Mouse (Mus musculus): ENCODE measurements around the gene Lca5l.
"Not testable (repeated sequence)": the region's sequence is repeated elsewhere in the genome, so short reads cannot be mapped to it uniquely, and the experiment has no call there.

Lca5l gene

DNA sequence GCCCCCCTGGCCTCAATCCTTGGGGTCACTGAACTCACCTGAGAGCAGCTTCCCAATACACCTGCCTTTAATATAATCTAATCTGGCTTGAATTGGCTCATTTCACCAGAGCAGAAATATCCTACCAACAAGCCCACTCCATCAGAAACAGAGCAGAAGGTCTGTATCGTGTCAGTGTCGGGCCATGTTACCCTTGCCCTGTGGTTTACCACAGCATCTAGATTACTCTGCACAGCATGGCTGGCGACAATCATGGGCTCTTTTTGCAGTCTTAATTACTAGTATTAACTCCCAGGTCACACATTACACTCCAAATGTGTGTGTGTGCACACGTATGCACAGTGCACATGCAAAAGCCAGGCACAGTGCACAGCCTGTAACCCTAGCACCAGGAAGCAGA, 23.2 kb downstream of the Lca5l start:
- no peak for DNase-seq (ENCODE audit: low spot score in 2 of 2)

DNA sequence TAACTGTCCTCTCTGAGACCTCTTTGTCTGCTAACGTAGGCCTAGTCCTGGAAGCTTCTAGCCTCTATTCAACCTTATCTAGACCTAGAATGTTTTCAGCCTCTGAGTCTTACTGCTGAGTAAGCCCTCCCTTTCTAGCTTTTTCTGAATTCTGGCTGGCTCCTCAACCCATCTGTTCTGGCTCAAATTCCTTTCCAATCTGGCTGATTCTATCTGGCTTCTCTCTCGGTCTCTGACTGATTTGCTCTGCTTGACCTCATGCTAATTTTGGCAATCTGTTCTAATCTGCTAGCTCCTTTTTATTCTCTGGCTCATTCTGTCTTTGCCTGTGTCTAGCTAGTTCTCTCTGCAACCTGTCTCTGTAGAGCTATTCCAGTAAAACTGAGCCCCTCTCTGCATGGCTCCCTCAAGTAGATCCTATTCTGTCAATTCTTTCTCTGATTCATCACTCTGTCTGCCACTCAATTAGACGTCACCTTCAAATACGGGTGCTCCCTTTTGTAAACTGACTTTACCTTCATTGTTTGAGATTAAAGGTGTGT, 26.3 kb downstream of the Lca5l start:
- DNase-seq (ENCODE audit: low spot score in 2 of 2) = no peak

DNA sequence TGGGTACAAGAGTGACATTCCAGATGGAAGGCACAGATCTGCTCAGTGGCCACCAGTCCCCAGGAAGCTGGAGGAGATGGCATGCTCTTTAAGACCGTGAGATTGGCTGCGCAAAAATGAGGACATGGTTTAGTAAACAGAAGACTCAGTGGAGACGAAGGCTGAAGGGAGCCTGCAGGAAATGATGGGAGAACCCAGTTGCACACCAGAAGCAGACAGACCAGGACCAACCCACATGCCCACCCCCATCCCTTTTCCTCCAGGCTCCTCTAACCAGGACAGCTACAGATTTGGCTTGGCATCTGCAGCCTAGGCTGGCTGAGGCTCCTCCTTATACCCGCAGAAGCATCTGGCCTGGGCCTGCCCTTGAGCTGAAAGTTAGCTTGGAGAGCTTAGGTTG, 30.7 kb downstream of the Lca5l start:
- no peak for DNase-seq (ENCODE audit: low spot score in 2 of 2)

DNA sequence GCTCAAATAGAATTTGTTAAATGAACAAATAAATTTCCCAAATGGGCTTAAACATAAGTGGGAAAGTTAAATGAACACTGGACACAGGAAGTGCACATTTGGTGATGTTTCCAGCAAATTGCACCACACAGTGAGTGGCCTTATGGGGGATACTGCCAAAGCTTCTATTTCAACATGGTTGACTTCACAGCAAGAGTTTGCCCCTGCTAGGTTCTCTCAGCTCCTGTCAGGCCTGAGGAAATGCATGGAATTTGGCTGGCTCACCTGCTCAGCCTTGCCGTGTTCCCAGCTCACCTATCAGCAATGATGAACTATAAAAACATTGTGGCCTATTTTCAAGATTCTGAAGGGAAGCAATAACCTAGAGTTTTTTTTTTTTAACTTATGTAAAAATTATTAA, 31.1 kb downstream of the Lca5l start:
- no peak for DNase-seq (ENCODE audit: low spot score in 2 of 2)

- DNase-seq (ENCODE audit: low spot score in 2 of 2) = no peak
Observed at GRCm38 (mm10) chr16:96159794-96160346, 32.2 kb downstream of the Lca5l start.

DNA sequence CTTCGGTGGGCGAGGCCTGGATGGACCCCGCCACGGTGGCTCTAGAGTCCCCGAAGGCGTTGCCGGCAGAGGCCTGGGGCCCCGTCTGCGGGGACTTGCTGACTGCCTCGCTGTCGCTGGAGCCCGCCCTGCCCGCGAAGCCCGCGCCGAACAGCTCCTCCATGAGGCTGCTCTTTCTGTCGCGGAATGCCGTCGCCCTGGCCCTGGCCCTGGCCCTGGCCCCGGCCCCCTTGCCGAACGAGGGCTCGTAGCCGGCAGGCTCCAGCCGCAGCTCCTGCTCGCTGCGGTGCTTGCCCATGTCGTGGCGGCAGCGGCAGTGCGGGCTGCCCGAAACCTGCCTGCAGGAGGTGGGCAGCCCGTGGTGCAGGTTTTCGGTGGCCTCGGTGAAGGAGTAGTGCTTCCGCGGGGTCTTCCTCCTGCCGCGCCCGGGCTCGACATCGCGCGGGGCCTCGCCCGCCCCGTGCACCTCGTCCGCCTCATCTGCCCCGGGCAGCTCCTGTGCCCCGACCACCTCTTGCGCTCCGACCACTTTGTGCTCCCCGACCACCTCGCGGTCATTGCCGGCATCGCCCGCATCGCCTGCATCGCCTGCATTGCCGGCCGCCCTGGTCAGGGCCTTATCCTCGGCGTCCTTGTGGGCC, 32.9 kb downstream of the Lca5l start:
- peak; percentile 21 to 37 for DNase-seq (ENCODE audit: low spot score in 2 of 2)

- no peak for DNase-seq (ENCODE audit: low spot score in 2 of 2)
Observed at GRCm38 (mm10) chr16:96158511-96159080, 33.5 kb downstream of the Lca5l start.

DNA sequence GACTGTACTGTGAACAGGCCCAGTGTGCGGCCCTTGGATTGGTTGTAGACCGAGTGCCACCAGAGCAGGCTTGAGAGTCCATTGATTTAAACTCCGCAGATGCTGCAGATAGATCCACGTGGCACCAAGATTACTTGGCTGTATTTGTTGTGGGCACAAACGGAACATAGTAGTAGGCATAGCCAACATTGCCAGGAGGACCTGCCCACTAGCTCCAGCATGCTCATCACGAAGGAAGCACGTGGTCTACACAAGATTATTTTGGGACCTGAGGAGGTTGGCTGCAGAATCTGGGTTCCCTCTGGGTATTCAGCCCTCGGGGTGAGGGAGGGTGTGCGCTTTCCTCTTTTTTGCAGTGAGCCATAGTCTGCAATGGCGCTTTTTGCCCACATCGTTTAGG, 34.9 kb downstream of the Lca5l start:
- DNase-seq (ENCODE audit: low spot score in 2 of 2) = peak; percentile 70 to 73

DNA sequence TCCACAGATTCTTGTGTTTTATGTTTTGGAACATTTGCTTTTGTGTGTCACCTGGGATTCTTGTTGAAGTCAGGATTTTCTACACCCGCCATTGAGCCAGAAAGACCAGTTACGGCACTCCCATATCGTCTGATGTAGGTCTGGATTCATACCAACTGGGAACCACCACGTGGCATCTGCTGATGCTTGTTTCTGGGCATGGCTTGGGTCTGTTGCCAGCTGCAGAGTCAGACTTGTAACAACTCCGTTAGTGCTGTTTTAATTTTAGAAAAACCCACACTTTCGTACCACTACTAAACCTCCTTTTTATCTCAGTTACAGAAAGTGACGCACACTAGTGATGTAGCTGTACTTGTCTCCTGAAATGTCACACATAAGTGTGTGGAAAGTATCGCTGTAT, 36.1 kb downstream of the Lca5l start:
- peak; percentile 67 to 78 for DNase-seq (ENCODE audit: low spot score in 2 of 2)

DNA sequence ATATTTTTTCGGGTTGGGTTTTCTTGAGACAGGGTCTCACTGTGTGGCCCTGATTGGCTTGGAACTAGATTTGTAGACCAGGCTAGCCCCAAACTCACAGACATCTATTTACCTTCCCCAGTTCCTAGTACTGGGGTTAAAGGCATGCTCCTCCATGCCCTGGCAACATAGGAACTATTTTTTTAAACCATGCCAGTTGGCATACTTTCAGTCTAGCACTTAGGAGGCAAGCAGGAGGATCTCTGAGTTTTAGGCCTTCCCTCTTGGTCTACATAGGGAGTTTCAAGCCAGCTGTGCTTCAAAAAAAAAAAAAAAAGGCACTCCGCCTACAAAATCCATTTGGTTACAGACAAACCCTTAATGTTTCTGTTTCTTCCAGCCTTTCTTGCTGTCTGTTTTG, 37.6 kb downstream of the Lca5l start:
- no peak for DNase-seq (ENCODE audit: low spot score in 2 of 2)

- peak; percentile 60 to 62 for DNase-seq (ENCODE audit: low spot score in 2 of 2)
Observed at GRCm38 (mm10) chr16:96151551-96151950, 40.5 kb downstream of the Lca5l start.

DNA sequence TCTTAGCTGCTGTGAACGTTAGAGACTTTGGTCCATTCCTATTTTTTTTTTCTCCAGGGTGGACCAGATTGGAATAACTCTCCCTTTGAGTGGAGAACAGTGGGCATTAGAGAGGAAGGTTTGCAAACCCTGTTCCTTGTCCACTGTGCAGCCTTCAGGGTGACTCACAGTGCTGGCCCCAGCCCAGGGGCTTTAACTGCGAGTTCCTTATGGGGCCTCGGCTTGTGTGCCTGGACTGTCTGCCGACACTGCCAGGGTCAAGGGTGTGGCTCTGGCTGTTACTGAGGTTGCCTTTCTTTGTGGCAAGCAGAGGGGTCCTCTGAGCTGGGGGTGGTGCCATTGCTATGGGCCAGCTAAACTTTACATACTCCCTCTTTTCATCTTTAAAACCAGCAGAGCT, 41.1 kb downstream of the Lca5l start:
- DNase-seq (ENCODE audit: low spot score in 2 of 2) = no peak

DNA sequence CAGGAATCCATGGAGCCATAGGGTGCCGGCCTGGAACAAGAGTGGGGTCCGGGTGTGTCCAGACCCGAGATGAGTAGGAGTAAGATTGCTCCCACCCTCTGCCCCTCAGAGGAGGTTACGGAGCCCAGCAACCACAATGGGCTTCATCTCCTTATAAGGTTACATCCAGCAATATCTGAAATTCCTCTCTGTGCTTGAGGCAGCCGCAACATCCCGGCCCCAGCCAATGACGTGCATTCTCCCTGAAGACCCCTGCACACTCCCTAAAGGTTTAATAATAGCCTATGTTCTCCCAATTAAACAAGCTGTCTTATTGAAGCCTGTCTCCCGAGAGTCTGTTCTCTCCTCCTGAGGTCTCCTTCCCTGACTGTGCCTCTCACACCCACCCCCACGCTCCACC, 42.8 kb downstream of the Lca5l start:
- no peak for DNase-seq (ENCODE audit: low spot score in 2 of 2)

- DNase-seq (ENCODE audit: low spot score in 2 of 2) = no peak
Observed at GRCm38 (mm10) chr16:96148834-96149233, 43.2 kb downstream of the Lca5l start.

- no peak for DNase-seq (ENCODE audit: low spot score in 2 of 2)
Observed at GRCm38 (mm10) chr16:96145814-96146213, 46.3 kb downstream of the Lca5l start.

- DNase-seq (ENCODE audit: low spot score in 2 of 2) = peak; percentile 99 to 100
Observed at GRCm38 (mm10) chr16:96145110-96145800, 46.8 kb downstream of the Lca5l start, which contains the start of gene Wrb. Gene Wrb (plus strand): TSS chr16:96145407.

DNA sequence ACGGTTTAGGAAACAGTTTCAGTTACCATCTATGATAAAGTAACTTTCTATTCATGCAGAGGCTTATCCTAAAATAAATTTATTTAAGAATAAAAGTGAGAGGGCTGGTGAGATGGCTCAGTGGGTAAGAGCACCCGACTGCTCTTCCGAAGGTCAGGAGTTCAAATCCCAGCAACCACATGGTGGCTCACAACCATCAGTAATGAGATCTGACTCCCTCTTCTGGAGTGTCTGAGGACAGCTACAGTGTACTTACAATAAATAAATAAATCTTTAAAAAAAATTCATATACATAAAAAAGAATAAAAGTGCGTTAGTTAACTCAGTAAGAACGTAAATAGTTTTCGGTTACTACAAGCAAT, 47.3 kb downstream of the Lca5l start:
- DNase-seq (ENCODE audit: low spot score in 2 of 2) = not testable (repeated sequence)

- no peak for DNase-seq (ENCODE audit: low spot score in 2 of 2)
Observed at GRCm38 (mm10) chr16:96128466-96128865, 63.6 kb downstream of the Lca5l start.

DNA sequence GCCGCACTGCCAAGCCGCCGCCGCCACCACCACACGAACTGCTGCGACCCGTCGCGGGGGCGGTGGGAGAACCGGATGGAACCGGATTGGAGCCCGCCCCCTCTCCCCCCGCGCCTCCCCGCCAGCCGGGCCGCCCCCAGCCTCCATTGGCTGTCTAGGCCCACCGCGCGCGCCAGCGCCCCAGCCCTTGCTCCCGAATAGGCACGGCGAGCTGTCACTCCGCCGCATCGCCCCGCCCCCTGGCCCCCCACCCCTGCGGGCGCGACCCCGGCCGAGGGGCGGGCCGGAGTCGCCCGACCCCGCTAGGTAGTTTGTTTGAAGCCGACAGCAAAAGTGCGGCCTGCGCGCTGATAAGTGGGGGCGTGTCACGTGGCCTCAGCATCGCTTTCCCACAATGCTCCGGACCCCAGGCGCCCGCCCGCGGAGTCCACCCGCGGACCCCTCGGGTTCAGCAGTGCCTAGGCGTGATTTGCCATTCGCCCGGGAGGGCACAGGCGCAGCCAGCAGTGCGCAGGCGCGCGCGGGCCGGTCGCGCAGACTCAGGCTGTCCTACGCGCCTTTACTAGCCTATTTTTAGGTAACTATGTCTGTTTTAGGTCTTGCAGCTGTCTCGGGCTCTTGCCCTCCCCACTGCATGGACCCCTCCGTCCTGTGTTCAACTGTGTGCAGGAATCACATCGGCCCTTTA, 64.3 kb downstream of the Lca5l start, which contains the start of gene Hmgn1:
Gene Hmgn1, minus strand, starts transcription at position 73 of the 688 bp plus-strand sequence.
- peak; percentile 89 to 92 for DNase-seq (ENCODE audit: low spot score in 2 of 2)

DNA sequence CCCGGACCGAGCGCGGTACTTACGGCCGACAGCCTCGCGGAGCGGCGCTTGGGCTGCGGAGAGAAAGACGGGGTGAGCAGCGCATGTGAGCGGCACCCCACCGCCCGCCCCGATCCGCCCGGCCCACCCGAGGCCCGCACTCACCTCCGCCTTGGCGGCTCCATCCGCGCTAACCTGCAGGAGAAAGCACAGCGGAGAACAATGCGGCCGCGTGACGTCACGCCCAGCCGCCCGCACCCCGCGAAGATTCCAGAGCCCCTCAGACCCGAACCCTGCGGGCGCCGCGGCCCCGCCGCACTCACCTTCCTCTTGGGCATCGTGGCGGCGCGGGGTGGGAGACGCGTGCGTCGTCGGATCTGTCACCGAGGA, 64.8 kb downstream of the Lca5l start:
- no peak for DNase-seq (ENCODE audit: low spot score in 2 of 2)

DNA sequence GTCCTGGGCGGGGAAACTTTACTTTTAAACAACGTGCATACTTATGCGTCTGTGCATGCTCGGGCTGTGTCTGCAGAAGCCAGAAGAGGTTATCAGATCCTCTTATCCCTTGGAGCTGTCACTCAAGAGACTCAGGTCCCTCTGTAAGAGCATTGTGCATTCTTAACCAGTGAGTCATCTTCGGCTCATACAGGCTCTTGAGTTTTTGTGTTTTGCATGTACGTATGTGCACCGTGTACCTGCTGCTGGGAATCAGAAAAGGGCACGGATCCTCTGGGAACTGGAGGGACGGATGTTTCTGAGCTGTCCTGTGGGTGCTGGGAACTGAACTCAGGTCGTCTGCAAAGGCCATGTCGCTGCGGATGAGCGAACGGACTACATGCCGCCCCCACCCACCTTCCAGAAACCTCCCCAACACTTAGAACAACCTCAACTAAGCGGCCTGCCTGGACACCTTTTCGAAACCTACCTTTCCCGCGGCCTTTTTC, 65.3 kb downstream of the Lca5l start:
- DNase-seq (ENCODE audit: low spot score in 2 of 2) = peak in 1 of 2 experiments; percentile 11

All from right cerebral cortex, adult 2 months (tissue).